Mouse (Mus musculus) heart, postnatal 0 days (tissue): Measurements from ENCODE around the gene Soat2. TPM values are rescaled to one million over a fixed set of nuclear protein-coding genes. Genes with fewer than 3 reads are reported as not detected.

ENCODE experiments used
- ATAC-seq: fragments of 200-750 bp; cut with Nextera tagmentation; 2 replicates; pipeline ENCODE4 v1.8.0; 2017; ENCODE audit warnings: low read depth, moderate number of reproducible peaks, moderate library complexity; ENCODE audit not compliant: insufficient read depth
- DNase-seq: peaks from one replicate; pipeline ENCODE4 v3.0.0-alpha.2; 2016; ENCODE audit warnings: low spot score
- H3K27ac ChIP-seq: fragments of 300-500 bp; sonication (generic); 2 replicates; pipeline ENCODE4 v1.5.1; 2014; ENCODE audit warnings: low read depth, mild to moderate bottlenecking
- H3K27me3 ChIP-seq: fragments of 300-500 bp; sonication (generic); 2 replicates; pipeline ENCODE4 v1.6.1; 2014; ENCODE audit warnings: low read length, mixed read lengths; ENCODE audit not compliant: control insufficient read depth, insufficient read depth
- H3K36me3 ChIP-seq: fragments of 300-500 bp; sonication (generic); replicated peaks from 2 replicates; pipeline ENCODE4 v1.6.1; 2014; ENCODE audit warnings: low read length, mixed read lengths; ENCODE audit not compliant: control insufficient read depth, insufficient read depth
- H3K4me1 ChIP-seq: fragments of 300-500 bp; sonication (generic); 2 replicates; pipeline ENCODE4 v1.6.1; 2014; ENCODE audit warnings: antibody characterized with exemption; ENCODE audit not compliant: control insufficient read depth, insufficient read depth
- H3K4me2 ChIP-seq: fragments of 300-500 bp; sonication (generic); 2 replicates; pipeline ENCODE4 v1.6.1; 2014; ENCODE audit warnings: low read depth, mild to moderate bottlenecking, low read length, moderate library complexity
- H3K4me3 ChIP-seq: fragments of 300-500 bp; sonication (generic); 2 replicates; pipeline ENCODE4 v1.5.1; 2014; ENCODE audit warnings: low read depth, low read length
- H3K9ac ChIP-seq: fragments of 300-500 bp; sonication (generic); replicated peaks from 2 replicates; pipeline ENCODE4 v1.6.1; 2014; ENCODE audit warnings: low read depth, low read length, mixed read lengths
- H3K9me3 ChIP-seq: fragments of 300-500 bp; sonication (generic); replicated peaks from 2 replicates; pipeline ENCODE4 v1.6.1; 2016; ENCODE audit warnings: low read length; ENCODE audit not compliant: control insufficient read depth
- CTCF ChIP-seq: IDR thresholded peaks from 2 replicates; pipeline ENCODE4 v1.5.1; 2016; ENCODE audit warnings: antibody characterized with exemption, control low read depth, low read depth
- EP300 ChIP-seq: IDR thresholded peaks from 2 replicates; pipeline ENCODE4 v1.6.1; 2016; ENCODE audit warnings: antibody characterized with exemption, low read depth
- WGBS: fragments of 180-500 bp; shearing (Covaris S2); extraction: QIAGEN DNeasy Blood & Tissue Kit; methylation state at CpG from one replicate; pipeline ENCODE4 v1.1.7; 2014; 5-methylcytosine and 5-hydroxymethylcytosine counted together
- polyA plus RNA-seq: library from polyadenylated mRNA; unstranded; fragments of >200 nt; fragmentation: Nextera tagmentation; extraction: Ambion mirVana; gene quantifications from 2 replicates; pipeline ENCODE4 v1.2.1, GENCODE M21; 2015
- total RNA-seq: library from RNA; depleted of rRNA; stranded (reverse); fragments of >200 nt; gene quantifications from 2 replicates; pipeline ENCODE4 v1.2.3, GENCODE M21; 2014; ENCODE audit warnings: low replicate concordance

Gene Soat2
- total and polyA plus RNA-seq, 2 experiments from 2014 or later = 0.14 TPM; not detected in 1

DNA sequence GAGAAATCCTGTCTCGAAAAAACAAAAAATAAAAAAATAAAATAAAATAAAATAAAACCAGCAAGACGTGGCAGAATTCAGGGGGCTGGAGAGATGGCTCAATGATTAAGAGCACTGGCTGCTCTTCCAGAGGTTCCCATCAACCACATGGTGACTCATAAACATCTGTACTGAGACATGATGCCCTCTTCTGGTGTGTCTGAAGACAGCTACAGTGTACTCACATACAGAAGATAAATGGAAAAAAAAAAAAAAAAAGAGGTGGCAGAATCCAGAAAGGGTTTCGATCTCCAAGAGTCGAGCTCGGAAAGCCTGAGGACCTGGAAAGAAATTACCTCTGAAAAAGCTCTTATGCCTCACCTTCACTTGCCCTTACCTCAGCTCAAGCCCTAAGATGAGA, 9.2 kb upstream of the Soat2 start:
- Histone ChIP-seq H3K27me3 (peaks cover 23% of the 10 kb centered on the region), H3K4me3 (no peak overlapping the region), H3K36me3 (no peaks in the 10 kb centered on the region), H3K9ac (no peak overlapping the region), H3K4me1 (peaks cover 7% of the 10 kb centered on the region), H3K4me2 (no peak overlapping the region), H3K27ac (no peak overlapping the region), H3K9me3 (no peaks in the 10 kb centered on the region)
- TF ChIP-seq EP300 = no peak
- TF ChIP-seq CTCF = no peak
- 82% methylated on average over 5 of the region's 5 CpGs for WGBS
- DNase-seq (no peak), ATAC-seq (no peak)

DNA sequence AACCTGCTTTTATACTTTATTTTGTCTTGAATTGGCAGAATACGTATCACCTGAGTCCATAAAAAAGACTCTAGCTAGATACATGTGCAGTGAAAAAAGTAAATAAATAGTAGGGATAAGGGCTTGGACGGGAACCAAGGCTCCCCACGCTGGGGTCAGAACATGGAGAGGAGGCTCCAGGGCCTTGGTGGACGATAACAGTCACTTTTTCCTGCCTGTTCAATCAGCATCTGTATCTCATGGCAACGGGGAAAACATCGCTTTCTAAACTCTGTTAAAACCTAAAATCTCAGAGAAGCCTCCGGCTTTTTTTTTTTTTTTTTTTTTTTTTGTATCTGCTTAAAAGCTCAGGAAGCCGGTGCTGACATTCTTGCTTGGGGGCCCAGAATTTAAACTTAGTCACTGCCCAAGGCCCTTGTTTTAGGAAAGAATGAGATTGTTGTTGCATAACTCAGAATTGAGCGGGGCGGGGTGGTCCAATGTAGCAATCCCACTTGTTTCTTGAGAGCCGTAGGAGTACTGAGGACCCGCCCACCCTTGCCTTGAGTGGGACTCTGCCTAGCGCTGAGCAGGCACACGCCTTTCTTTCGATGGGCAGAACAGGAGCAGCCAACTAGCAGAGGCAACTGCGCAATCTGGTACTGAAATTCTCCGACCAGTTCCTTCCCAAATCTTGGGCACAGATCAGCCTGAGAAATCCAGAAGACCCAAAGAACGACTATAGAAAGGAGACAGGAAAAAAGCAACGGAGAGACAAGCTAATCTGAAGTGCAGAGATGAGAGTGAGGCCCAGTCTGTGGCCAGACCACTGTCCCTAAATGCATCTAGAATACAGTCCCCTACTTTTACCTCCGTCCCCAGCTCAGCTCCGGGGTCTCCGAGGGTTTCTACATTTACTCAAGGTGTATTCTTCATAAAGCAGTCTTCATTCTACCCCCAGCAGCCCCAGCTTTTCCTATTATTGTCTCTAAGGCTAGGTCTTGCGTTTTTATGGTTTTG, 7.1 kb upstream of the Soat2 start:
- DNase-seq (peak; percentile 54), ATAC-seq (no peak)
- H3K9ac ChIP-seq = no peak overlapping the region
- peaks cover 4% of the 10 kb centered on the region; the same call in 1 of the 2 replicates for H3K4me1 ChIP-seq
- no peaks in the 10 kb centered on the region for H3K36me3 ChIP-seq
- 0 out of 2 replicates have a peak overlapping the region, but pooled peaks have one; percentile 0 for H3K27ac ChIP-seq
- H3K4me3 ChIP-seq = no peak overlapping the region
- peaks cover 25% of the 10 kb centered on the region for H3K27me3 ChIP-seq
- 54% methylated on average over 23 of the region's 23 CpGs for WGBS
- no peaks in the 10 kb centered on the region for H3K9me3 ChIP-seq
- H3K4me2 ChIP-seq = no peak overlapping the region
- TF ChIP-seq EP300 (no peak), CTCF (no peak)

DNA sequence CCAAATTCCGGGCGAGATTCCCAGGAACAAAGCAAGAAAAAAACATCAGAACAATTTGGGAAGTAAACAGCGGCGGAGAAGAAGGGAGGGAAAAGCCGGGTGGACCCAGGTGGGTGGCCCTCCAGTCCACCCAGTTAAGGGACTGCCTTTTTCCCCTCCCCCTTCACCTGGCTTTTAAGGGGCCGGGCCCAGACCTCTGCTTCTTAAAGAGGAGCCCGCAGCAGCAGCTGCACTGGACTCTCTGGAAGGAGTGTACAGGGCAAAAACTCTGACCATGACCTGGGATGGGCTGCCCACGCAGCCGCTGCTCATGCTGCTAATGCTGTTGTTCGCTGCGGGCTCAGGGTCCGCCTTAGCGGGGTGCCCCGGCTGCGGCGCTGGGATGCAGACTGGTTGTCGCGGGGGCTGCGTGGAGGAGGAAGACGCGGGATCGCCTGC, 6.0 kb upstream of the Soat2 start, which contains the start of gene Igfbp6:
Gene Igfbp6 (plus strand): TSS at position 89 of the 438 bp plus-strand sequence.
- DNase-seq (no peak), ATAC-seq (no peak)
- peak within 1 kb of the TSS; percentile 27 for H3K4me2 ChIP-seq
- WGBS = 17% methylated on average over 22 of the region's 22 CpGs
- H3K4me1 ChIP-seq = peaks cover 4% of the 10 kb centered on the region; the same call in 1 of the 2 replicates
- H3K36me3 ChIP-seq = no peaks in the 10 kb centered on the region
- TF ChIP-seq CTCF (no peak), EP300 (no peak)
- H3K27me3 ChIP-seq = peaks cover 25% of the 10 kb centered on the region
- H3K4me3 ChIP-seq = peak within 1 kb of the TSS; percentile 22
- no peak within 1 kb of the TSS; the same call in 1 of the 2 replicates for H3K9ac ChIP-seq
- 0 out of 2 replicates have a peak within 1 kb of the TSS, but pooled peaks have one; percentile 0 for H3K27ac ChIP-seq
- no peaks in the 10 kb centered on the region for H3K9me3 ChIP-seq

DNA sequence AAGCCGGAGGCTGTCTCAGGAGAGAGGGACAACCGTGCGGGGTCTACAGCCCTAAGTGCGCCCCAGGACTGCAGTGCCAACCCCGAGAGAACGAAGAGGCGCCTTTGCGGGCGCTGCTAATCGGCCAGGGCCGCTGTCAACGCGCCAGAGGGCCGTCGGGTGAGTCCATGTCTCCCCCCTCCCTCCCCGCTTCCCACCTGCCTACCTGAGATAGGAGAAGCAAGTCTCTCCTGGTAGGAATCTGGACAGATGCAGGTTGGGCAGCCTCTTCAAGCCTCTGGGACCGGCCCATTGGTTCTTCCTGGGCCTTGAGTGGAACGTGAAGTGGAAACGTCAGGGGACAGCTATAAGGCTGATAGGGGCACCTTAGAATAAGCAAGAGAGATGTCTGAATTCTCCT, 5.6 kb upstream of the Soat2 start:
- H3K27ac ChIP-seq = no peak overlapping the region
- no peaks in the 10 kb centered on the region for H3K36me3 ChIP-seq
- DNase-seq = no peak
- peak overlapping the region; percentile 27 for H3K4me2 ChIP-seq
- peaks cover 4% of the 10 kb centered on the region; the same call in 1 of the 2 replicates for H3K4me1 ChIP-seq
- peak overlapping the region; percentile 22 for H3K4me3 ChIP-seq
- H3K9ac ChIP-seq = no peak overlapping the region
- TF ChIP-seq EP300 (no peak), CTCF (no peak)
- peaks cover 25% of the 10 kb centered on the region for H3K27me3 ChIP-seq
- no peak for ATAC-seq
- H3K9me3 ChIP-seq = no peaks in the 10 kb centered on the region
- 18% methylated on average over 19 of the region's 19 CpGs for WGBS

DNA sequence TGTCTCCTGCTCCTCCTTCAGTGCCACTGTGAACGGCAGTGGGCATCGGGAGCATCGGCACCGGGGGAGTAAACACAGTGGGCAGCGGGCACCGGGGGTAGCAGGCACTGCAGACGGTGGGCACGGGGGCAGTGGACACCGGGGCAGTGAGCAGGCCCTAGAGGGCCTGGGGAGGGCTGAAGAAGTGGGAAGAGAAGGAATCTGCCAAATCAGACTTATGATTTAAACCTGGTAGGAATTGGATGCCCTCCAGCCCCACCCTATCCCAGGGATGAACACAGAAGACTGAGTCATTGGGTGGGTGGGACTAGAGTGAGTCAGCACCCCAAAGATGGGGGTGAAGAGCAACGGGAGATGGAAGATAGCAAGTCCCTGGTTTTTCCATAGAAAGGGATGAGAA, 5.0 kb upstream of the Soat2 start:
- Histone ChIP-seq H3K4me2 (no peak overlapping the region), H3K9me3 (no peaks in the 10 kb centered on the region), H3K27ac (no peak overlapping the region), H3K27me3 (peaks cover 25% of the 10 kb centered on the region), H3K4me1 (peaks cover 4% of the 10 kb centered on the region; the same call in 1 of the 2 replicates), H3K36me3 (no peaks in the 10 kb centered on the region), H3K4me3 (no peak overlapping the region), H3K9ac (no peak overlapping the region; the same call in 1 of the 2 replicates)
- WGBS = 75% methylated on average over 10 of the region's 10 CpGs
- DNase-seq (no peak), ATAC-seq (no peak)
- TF ChIP-seq EP300 = no peak
- no peak for TF ChIP-seq CTCF
